Mouse (Mus musculus) cerebellum, adult 11 months (tissue): Measurements from ENCODE around the gene Cd33.

Source experiments
- DNase-seq: peaks from one replicate; pipeline ENCODE4 v3.0.0; 2022

Gene Cd33

DNA sequence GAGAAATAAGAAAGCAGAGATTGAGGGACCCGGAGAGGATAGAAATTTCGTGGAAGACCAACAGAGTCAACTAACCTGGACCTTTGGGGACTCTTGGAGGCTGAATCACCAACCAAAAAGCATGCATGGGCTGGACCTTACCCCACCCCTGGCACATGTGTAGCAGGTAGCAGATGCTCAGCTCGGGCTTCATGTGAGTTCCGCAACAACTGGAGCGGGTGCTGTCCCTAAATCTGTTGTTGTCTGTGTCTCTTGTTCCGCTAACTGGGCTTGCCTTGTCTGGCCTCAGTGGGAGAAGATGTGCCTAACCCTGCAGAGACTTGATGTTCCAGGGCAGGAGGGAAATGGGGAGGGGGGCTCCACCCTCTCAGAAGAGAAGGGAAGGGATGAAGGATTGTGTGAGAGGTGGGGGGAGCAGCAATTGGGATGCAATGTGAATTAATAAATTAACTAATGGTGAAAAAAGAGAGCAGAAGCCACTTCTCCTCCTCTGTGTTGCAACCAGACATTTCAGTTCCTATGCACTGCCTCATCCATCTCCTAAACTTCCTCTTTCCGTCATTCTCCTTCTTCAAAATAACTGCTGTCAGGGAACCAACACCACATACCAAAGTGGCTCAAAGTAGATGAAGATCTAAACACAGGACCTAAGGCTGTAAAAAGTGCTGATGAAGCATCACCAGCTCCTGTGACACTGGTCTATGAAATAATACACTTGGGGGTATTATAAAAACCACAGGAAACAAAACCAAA lies at the start of gene Cd33:
TSS of gene Cd33 (minus strand) at position 204 of the 753 bp plus-strand sequence.
- DNase-seq = no peak

DNA sequence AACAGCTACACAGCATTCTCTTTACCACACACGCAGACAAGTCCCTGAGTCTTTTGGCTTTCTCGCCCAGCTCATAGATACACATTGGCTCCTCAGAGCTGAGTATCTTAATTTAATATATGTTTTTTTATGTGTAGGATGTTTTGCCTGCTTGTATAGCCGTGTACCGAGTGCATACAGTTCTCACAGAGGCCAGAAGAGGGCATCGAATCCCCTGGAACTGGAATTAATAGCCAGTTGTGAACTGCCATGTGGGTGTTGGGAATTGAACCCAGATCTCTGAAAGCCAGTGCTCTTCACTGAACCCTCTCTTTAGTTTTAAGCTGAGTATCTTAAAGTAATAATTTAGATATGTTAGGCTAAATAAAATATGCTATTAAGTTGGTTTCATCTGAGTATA lies 40.6 kb upstream of the Cd33 start:
- no peak for DNase-seq

DNA sequence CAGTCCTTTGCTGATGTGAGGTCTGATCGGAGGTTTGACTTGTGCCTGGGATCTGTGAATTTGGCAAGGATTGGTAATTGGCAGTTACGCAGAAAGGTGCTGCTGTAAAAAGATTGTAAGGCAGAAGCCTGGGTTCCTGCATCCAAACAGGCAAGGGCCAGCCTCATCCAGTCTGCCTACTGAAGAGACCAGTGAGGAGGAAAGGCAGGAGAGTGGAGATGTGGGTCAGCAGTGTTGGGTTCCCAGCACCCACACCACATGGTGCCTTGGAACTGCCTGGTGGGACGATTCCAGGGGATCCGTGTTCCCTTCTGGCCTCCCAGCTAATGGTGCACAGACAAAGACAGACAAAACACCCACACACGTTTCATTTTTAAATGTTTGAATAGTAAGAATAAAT lies 36.3 kb upstream of the Cd33 start:
- peak; percentile 28 for DNase-seq

DNA sequence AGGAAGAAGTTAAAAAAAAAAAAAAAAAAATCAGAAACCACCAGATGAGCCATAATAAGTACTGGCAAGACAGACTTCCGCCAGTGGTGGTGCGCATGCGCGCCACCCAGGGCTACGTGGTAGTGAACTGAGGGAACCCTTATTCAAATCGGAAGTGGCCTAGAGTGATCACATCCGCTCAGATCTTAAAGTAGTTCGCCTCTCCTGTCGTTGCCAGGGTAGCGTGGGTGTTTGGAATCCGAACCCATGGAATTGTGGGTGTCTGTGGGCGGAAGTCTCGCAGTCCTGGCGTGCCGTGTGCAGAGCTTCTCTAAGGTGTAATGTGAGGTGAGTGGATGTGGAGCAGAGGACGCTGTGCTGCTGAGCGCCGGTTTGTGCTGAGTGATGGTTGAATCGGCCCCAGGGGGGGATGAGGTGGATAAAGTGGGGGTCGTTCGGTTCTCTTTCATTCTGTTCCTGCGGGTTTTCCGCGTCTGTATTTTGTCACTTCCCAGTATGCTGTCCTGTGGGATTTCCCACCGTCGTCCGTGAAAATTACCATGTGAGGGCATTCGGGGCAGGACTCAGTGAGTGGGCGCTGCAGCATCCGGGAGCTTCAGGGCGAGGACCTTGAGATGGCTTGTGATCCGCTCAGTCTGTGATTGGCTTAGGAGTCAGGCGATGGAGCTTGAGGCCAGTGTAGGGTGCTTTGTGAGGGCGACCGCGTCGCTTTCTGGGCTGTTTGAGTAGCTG lies 35.4 kb upstream of the Cd33 start, which contains the start of gene Zfp719:
TSS of gene Zfp719 (plus strand) at position 171 of the 732 bp plus-strand sequence.
- DNase-seq = peak; percentile 88

DNA sequence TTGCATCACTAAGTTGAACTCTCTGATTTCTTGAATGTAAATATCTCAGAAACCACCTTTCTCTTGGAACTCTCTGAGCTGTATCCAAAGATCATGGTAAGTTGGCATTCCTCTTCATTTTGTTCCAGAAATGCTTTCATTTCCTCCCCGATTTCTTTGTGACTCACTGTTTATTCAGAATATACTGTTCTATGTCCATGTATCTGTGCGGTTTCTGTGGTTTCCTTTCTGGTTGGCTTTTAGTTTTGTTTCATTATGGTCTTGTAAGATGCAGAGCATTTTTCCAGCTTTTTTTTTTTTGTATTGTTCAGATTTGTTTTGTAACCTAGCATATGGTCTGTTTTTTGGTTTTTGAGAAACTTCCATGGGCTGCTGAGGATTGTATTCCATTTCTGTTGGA lies 27.0 kb upstream of the Cd33 start:
- DNase-seq = no peak

DNA sequence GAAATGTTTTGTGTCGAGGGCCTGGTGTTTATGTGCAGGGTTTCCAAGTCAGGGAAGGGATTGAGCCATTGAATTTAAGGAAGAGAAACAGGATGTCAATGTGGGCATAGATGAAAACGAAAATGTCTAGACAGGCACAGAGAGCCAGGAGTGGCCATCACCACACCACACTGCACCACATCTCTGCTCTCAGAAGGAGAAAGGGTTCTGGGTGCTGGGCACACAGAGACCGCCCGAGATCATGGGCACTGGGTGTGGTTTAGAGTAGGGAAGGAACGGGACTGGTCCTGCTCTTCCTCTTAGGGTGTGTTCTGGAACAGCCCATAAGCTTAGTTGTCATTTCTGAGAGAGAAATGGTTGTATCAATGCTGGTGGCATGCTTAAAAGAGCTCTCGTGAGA lies 19.1 kb upstream of the Cd33 start:
- DNase-seq = no peak

DNA sequence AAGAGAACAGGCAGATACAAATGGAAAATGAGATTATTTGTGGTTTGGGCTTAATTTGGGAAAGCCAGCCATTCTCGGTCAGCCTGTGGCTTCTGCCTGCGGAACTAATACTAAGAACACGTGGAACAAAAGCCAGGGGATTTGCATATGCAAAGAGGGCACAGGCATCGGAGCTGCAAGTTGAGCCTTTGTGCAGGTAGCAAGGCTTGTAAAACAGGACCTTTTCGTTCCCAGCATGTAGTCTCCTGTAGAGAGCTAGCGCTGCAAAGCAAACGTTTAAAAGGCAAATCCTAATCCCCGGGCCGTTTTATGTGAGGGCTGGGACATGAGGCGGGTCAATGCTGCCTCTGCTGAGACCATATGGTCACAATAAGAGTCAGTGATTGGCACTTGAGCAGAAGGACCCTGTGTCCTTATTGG lies 18.4 kb upstream of the Cd33 start:
- DNase-seq = no peak

DNA sequence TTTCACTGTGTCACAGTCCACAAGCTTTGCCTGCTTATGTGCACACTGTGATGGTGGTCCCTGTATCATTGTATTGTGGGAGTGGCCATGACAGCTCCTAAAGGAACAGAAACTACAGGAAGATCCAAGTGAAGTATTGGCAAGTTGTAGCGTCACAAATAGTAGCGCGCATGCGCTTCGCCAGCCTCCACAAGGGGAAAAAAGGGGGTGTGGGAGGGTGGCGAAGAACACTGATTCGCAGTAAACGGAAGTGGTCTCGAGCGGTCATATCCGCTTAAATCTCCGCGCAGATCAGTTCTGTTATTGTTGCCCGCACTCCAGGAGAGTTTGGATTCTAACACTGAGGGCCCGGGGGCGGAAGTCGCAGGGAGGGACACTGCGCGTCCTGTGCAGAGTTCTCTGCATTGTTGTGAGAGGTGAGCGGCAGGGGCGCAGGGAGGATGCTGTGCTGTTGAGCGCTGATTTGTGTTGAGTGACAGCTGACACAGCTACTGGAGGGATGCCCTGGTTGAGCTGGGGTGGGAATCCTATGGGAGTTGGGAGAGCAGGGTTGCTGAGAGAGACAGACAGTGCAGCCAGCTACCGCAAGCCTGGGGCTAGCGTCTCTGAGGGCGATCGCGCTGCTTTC lies 17.9 kb upstream of the Cd33 start, which contains the start of gene Zfp658:
TSS of gene Zfp658 (plus strand) at position 251 of the 628 bp plus-strand sequence.
- peak; percentile 77 for DNase-seq

DNA sequence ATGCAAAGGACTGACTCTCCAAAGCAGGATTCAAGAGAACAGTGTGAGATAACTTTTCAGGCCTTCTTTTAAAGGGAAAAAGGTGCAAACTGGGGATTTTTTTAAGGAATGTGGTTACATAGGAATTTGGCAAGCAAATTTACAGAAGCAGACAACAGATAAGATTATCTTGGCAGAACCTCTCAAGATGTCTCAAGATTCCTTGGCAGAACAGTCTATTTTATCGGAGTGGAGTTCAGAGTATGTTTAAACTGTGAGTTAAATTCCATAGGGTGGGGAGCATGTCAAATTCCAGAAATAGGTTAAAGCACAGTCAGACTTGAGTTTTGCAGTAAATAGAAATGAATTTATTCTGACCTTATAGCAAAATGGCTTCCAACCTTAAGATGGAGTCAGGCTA lies 12.7 kb upstream of the Cd33 start:
- DNase-seq = no peak

DNA sequence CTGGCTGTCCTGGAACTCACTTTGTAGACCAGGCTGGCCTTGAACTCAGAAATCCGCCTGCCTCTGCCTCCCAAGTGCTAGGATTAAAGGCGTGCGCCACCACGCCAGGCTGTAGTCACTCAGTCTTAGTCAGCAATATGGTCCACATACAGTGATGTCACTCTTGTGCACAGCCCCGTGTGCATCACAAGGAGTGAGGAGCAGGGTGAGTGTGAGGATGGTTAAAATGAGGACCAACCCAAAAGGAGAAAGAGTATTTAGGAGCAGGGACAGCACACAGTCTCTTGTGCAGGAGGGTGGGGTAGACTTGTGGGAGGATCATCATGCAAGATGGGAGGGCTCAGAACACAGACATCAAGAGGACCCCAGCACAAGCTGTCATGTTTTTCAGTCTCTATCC lies 11.1 kb upstream of the Cd33 start:
- DNase-seq = no peak

DNA sequence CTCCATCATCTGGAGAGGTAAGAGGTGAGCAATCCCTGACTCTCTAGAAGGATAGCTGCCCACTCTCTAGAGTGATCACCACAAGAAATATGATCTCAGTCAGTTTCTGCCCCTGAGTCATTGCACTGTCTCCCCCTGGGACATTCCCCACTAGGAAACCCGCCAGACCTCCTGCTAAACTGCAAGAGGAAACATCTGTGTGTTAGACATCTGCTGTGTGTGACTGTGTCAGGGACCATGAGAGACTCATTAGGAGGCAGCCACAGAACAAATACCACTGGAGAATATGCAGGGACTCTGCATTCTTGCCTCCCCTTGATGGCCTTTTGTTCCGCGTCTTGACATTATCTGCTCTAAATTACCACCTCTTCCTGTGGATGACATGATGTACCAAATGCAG lies 10.3 kb upstream of the Cd33 start:
- no peak for DNase-seq

DNA sequence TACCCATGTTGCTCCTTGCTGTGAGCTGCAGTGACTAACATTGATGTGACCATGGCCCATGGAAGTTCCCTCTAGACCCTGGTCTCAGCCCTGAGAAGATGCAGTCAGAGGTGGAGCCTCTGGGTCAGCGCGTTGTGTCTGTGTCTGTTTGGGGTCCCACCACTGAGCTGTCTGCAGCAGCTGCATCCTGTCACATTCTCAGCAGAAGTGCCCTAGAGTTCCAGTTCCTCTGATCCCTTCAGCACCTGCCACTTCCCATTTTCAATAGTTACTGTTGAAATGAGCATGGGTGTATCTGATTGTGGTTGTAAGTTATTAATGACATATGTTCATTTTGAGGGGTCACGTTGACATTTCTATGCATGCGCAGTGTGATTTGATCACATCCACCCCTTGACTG lies 8.9 kb upstream of the Cd33 start:
- DNase-seq = no peak

DNA sequence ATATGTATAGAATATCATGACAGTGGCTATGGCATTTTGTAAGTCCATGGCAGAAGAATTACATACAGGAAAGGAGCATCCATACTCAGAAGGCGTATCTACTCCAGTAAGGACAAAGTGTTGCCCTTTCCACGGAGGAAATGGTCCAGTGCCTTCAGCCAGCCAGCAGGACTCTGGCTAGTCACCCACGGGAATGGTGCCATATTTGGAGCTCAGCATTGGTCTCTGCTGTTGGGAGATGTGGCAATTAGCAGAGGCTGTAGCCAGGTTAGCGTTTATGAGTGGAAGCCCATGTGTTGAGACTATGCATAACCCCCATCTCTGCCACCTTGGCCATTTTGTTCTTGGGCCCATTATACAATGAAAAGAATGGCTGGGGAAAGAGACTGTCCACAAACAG lies 4.0 kb upstream of the Cd33 start:
- peak; percentile 28 for DNase-seq

DNA sequence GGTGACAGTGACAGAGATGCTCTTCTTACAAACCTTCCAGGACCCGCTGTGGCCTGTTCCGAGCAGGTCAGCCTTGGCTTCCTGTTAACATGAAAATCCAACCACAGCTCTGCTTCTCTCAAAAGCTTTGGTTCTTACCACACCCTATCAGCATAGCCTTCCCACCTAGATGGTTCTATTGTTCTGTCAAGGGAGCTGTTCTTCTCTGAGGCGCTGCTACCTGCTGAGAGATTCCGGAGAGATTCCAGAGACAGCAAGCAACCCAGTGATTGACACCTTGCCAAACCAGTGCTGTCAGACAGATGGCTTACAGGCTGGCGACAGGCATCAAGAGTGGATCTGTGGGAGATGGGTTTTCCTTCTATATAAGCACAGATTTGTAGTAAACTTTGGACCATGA lies 3.4 kb upstream of the Cd33 start:
- DNase-seq = peak; percentile 56

DNA sequence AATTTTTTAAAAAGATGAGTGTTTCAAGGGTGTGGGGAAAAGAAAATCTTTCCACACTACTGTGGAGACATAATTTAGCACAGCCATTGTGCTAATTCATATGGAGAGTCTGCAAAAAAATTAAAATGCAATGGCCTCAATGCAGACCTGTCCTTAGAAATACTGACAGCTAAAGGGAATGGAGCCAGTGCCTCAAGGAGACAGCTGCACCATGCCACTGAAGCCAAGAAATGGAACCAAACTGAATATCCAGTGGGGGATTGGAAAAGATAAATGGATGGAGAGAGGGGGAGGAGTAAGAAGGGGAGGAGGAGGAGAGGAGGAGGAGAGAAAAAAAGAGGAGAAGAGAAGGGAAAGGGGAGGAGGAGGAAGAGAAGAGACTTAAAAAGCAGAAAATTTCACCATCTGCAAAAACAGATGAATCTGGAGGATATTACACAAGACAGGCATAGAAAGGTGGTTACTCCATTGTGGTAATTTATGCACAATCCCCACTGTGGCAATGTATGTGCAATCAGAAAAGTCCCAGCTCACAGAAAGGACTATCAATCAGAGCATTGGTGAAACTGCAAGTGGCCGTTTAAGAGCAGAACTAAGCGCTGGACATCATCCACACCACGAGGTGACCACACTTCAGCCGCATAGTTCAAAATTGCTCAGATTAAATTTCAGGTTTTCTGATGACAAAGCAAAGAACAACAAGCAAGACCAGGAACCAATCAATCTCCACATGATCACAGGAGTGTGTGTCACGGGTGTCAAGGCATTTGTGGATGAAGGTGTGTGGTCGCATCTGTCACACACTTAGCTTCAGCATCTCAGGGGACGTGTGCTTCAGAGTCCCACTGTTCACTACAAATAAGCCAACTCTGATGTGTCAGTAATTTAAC lies 1.7 kb upstream of the Cd33 start:
- DNase-seq = no peak

DNA sequence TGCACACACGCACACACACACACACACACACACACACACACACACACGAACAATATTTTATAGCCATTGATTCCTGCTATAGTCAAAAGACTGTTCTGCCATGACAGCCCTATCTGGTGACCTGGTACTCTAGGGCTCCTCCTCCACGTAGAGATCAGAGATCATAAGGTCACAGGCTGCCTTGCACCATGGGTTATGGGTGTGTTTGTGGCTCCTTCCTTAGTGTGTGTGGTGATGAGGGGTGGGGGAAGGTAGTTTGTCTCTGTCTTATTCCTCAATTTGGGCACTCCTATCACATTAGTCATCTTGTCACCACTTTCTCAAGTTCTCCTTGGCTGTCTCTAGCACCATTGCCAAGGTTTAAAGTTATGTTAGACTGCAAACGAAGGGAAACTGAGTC lies 5.7 kb downstream of the Cd33 start:
- DNase-seq = no peak

DNA sequence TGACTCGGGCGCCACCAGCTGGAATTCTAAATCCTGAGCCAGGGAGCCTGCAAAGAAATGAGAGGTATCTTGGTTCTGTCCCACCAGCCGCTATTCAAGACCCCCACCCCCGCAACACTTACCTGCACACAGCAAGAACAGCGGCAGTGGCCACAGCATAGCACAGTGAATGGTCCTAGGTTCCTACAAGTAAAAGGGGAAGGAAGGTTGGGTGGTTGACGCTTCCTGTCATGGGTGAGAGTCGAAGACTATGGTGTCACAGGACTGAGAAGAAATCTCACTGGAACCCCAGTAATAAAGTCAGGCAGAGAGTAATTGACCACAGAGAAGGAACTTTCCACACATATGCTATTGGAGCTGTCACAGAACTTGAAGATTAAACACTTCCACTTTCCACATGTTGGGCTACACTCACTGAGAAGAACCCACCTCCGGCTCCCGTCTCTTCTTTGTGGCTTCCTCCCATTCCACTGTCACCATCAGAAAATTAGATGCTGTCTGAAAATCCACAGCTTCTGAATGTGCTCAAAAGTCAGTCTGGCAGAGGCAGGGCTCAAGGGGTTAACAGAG lies 11.2 kb downstream of the Cd33 start:
- no peak for DNase-seq

DNA sequence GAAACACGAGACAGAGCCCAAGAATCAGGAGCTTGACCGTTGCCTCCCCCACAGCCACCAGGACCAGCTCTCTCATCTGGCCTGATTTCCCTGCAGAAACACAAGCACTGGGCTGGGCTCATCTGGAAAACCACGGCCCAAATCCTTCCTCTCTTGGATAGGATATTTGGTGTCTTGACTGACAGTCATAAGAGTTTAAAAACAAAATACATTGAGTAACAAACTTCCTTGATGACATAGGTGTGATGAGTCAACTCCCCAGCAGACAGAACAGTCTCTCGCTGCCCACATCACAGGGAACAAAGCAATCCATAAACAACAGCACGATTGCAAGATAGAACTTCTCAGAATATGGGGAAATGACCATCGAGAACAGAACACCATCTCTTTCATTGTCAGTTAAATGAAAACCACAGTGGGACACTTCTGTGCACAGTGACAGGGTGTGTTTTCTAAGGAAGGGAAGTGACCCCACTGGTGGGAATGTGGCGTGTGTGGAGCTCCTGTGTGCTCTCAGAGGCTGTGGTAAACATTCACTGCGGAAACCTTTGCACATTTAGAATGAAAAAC lies 13.9 kb downstream of the Cd33 start:
- DNase-seq = no peak

DNA sequence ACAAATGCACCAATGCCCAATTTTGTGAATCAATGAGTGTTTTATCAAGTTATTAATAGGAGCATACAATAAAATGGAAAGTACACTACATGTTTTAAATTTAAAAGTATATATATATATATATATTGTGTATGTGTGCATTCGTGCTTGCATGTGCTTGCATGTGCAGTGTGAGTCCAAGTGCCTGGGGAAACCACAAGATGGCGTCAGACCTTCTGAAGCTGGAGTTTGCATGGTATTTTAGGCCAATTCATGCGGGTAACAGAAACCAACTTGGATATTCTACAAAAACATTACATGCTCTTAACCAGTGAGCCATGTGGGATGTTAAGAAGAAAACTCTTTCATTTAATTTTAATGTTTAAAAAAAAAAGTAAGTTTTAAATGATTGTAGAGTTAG lies 18.9 kb downstream of the Cd33 start:
- no peak for DNase-seq

DNA sequence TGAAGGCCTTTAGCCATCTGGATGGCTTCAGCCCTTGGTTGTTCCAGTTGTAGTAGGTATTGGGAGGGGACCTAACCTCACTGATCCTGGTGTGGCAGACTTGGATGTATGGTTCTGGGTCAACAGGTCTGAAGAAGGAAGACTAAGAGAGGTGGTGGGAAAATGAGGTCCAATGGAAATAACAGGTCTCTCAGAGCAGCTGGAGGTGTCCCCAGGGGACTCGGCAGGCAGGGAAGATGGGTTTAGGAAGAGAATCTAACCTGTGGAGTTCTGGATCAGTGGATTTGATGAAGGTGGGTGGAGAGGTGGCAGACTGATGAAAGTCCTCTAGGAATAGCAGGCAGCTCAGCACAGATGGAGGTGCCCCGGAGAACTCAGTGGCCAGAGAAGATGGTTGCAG lies 21.5 kb downstream of the Cd33 start:
- no peak for DNase-seq

DNA sequence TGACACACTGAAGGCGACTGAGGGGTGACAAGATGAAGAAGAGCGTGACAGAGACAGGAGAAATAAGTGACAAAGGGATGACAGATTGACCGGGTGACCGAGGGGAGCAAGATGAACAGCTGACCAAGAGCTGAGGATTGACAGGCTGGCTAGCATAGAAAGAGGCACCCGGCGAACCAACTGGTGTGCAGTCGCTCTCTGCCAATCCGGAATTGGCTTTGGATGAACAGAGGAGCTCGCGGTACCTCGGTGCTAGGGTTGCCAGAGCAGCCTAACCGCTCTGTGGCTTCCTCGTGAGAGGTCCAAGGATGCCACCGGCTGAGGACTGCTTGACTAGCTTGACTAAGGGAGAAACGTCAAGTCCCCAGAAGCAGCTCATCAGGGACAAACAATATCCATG lies 25.9 kb downstream of the Cd33 start:
- peak; percentile 17 for DNase-seq

DNA sequence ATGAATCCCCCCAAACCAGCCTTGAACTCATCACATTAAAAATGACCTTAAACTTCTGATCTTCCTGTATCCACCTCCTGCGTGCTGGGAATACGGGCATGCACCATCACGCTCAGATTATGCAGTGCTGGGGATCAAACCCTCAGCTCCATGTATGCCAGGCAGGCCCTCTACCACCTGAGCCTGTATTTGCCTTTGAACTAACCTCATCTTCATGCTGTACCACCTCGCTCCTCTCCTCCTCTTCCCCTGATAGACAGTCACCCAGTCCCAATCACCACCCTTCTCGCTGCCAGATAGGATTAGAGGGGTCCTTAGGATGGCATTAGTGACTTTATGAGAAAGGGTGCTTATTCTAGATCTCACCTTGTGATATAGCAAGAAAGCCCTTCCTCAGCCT lies 29.2 kb downstream of the Cd33 start:
- no peak for DNase-seq
